Mouse (Mus musculus) olfactory bulb, adult 2 months (tissue): ENCODE measurements at regions not wholly inside any gene's neighbourhood (a gene's known extent, or its start where the extent isn't known, plus 50 kb on each side); places are given as distances from the start of the nearest gene placed in this dataset.

ENCODE experiments used
- CTCF ChIP-seq: fragments of 200-500 bp; IDR thresholded peaks from 2 replicates; pipeline ENCODE4 v1.5.1; 2012; ENCODE audit warnings: low read depth, mild to moderate bottlenecking, low read length, moderate library complexity; ENCODE audit not compliant: insufficient read depth
- POLR2A ChIP-seq: fragments of 200-500 bp; IDR thresholded peaks from 2 replicates; pipeline ENCODE4 v1.6.1; 2012; ENCODE audit warnings: mild to moderate bottlenecking, low read depth, low read length, moderate library complexity; ENCODE audit not compliant: insufficient read depth

DNA sequence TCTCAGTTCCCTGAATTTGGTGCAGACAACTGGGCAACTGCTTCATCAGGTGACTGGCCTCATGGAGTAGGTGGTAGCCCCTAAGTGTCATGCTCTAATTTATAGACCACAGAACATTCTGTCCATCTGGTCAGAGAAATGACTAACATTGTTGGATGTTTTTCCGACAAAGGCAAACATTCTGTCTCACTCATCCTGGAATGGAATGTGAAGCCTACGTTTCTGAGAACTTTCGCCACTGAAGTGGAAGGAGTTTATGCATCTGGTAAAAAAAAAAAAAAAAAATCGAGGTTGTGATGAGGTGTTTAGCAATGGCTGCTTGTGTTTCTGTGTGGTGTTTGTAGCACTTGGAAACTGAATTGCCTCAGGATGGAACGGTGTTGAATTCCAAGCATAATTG lies 96.2 kb upstream of the Sgk1 start:
- TF ChIP-seq CTCF (no peak), POLR2A (no peak)
